Mouse (Mus musculus) embryonic facial prominence, embryonic 11.5 days (tissue): ENCODE measurements around the gene 1700020A23Rik. TPM values are rescaled to one million over a fixed set of nuclear protein-coding genes. Genes with fewer than 3 reads are reported as not detected.

Experiments used
- ATAC-seq: fragments of 200-750 bp; cut with Nextera tagmentation; replicated peaks from 2 replicates; pipeline ENCODE4 v1.8.0; 2017; ENCODE audit warnings: low read depth; ENCODE audit not compliant: insufficient number of reproducible peaks, low FRiP score, low TSS enrichment
- DNase-seq: peaks from one replicate; pipeline ENCODE4 v3.0.0-alpha.2; 2015; ENCODE audit warnings: low spot score
- H3K27ac ChIP-seq: fragments of 300-500 bp; sonication (generic); replicated peaks from 2 replicates; pipeline ENCODE4 v1.5.1; 2014; ENCODE audit warnings: mild to moderate bottlenecking, low read depth, low read length, control low read depth
- H3K27me3 ChIP-seq: fragments of 300-500 bp; sonication (generic); 2 replicates; pipeline ENCODE4 v1.6.1; 2014; ENCODE audit warnings: mild to moderate bottlenecking, low read length, moderate library complexity, mixed read lengths; ENCODE audit not compliant: control insufficient read depth, insufficient read depth
- H3K36me3 ChIP-seq: fragments of 300-500 bp; sonication (generic); replicated peaks from 2 replicates; pipeline ENCODE4 v1.6.1; 2014; ENCODE audit warnings: low read depth, mild to moderate bottlenecking, low read length, moderate library complexity, mixed read lengths; ENCODE audit not compliant: control insufficient read depth, insufficient read depth
- H3K4me1 ChIP-seq: fragments of 300-500 bp; sonication (generic); 2 replicates; pipeline ENCODE4 v1.6.1; 2014; ENCODE audit warnings: low read length, mixed read lengths; ENCODE audit not compliant: control insufficient read depth, insufficient read depth
- H3K4me2 ChIP-seq: fragments of 300-500 bp; sonication (generic); 2 replicates; pipeline ENCODE4 v1.6.1; 2014; ENCODE audit warnings: low read depth, mild to moderate bottlenecking, control low read depth, low read length, moderate library complexity
- H3K4me3 ChIP-seq: fragments of 300-500 bp; sonication (generic); 2 replicates; pipeline ENCODE4 v1.5.1; 2014; ENCODE audit warnings: low read depth, low read length, control low read depth
- H3K9ac ChIP-seq: fragments of 300-500 bp; sonication (generic); replicated peaks from 2 replicates; pipeline ENCODE4 v1.6.1; 2014; ENCODE audit warnings: mild to moderate bottlenecking, control low read depth, low read length
- H3K9me3 ChIP-seq: fragments of 300-500 bp; sonication (generic); replicated peaks from 2 replicates; pipeline ENCODE4 v1.6.1; 2016; ENCODE audit warnings: mild to moderate bottlenecking, low read length, inconsistent platforms, mixed read lengths; ENCODE audit not compliant: control insufficient read depth
- WGBS: fragments of 180-500 bp; shearing (Covaris S2); extraction: QIAGEN DNeasy Blood & Tissue Kit; methylation state at CpG from one replicate; pipeline ENCODE4 v1.1.7; 2014; 5-methylcytosine and 5-hydroxymethylcytosine counted together
- polyA plus RNA-seq: library from polyadenylated mRNA; unstranded; fragments of >200 nt; fragmentation: Nextera tagmentation; extraction: Ambion mirVana; gene quantifications from 2 replicates; pipeline ENCODE4 v1.2.1, GENCODE M21; 2014

1700020A23Rik gene
- polyA plus RNA-seq, 1 experiment from 2014 or later: not detected

- no peak overlapping the region for H3K4me3 ChIP-seq
- DNase-seq: no peak
- H3K9ac ChIP-seq: no peak overlapping the region
Observed at GRCm38 (mm10) chr2:130383205-130383604, 21.9 kb upstream of the 1700020A23Rik start.

GRCm38 (mm10) chr2:130383895-130384294 lies 21.2 kb upstream of the 1700020A23Rik start:
- no peak for DNase-seq
- whole genome bisulfite sequencing: 72% methylated on average over 6 of the region's 6 CpGs
- no peaks in the 10 kb centered on the region for H3K36me3 ChIP-seq

More at GRCm38 (mm10) chr2:130383205-130383604, 21.9 kb upstream of the 1700020A23Rik start:
- Histone ChIP-seq H3K36me3 (no peaks in the 10 kb centered on the region), H3K4me1 (no peaks in the 10 kb centered on the region), H3K9me3 (no peaks in the 10 kb centered on the region), H3K27me3 (no peaks in the 10 kb centered on the region), H3K27ac (no peak overlapping the region), H3K4me2 (no peak overlapping the region)
- 55% methylated on average over 3 of the region's 3 CpGs for WGBS
- no peak for ATAC-seq

GRCm38 (mm10) chr2:130386212-130386611 lies 18.8 kb upstream of the 1700020A23Rik start:
- Histone ChIP-seq H3K4me1 (no peaks in the 10 kb centered on the region), H3K9ac (no peak overlapping the region), H3K27me3 (no peaks in the 10 kb centered on the region), H3K27ac (no peak overlapping the region), H3K9me3 (no peaks in the 10 kb centered on the region), H3K4me2 (no peak overlapping the region), H3K36me3 (no peaks in the 10 kb centered on the region), H3K4me3 (no peak overlapping the region)
- 75% methylated on average over 1 of the region's 1 CpGs for WGBS
- ATAC-seq (no peak), DNase-seq (no peak)

More at GRCm38 (mm10) chr2:130383895-130384294, 21.2 kb upstream of the 1700020A23Rik start:
- Histone ChIP-seq H3K4me2 (no peak overlapping the region), H3K9me3 (no peaks in the 10 kb centered on the region), H3K27me3 (no peaks in the 10 kb centered on the region), H3K9ac (no peak overlapping the region), H3K27ac (no peak overlapping the region), H3K4me3 (no peak overlapping the region), H3K4me1 (no peaks in the 10 kb centered on the region)
- ATAC-seq: no peak

- ATAC-seq: no peak
- 79% methylated on average over 2 of the region's 2 CpGs for WGBS
- no peak overlapping the region for H3K4me2 ChIP-seq
- no peaks in the 10 kb centered on the region for H3K4me1 ChIP-seq
- no peak overlapping the region for H3K27ac ChIP-seq
- no peak overlapping the region for H3K9ac ChIP-seq
- no peaks in the 10 kb centered on the region for H3K27me3 ChIP-seq
- DNase-seq: peak; percentile 8
- H3K9me3 ChIP-seq: no peaks in the 10 kb centered on the region
- no peak overlapping the region for H3K4me3 ChIP-seq
- no peaks in the 10 kb centered on the region for H3K36me3 ChIP-seq
Observed at GRCm38 (mm10) chr2:130388796-130389195, 16.3 kb upstream of the 1700020A23Rik start.

- ATAC-seq (no peak), DNase-seq (no peak)
- H3K27ac ChIP-seq: no peak overlapping the region
- 85% methylated on average over 11 of the region's 11 CpGs for WGBS
- no peak overlapping the region for H3K4me3 ChIP-seq
- H3K4me2 ChIP-seq: no peak overlapping the region
- no peak overlapping the region for H3K9ac ChIP-seq
- no peaks in the 10 kb centered on the region for H3K36me3 ChIP-seq
- no peaks in the 10 kb centered on the region for H3K9me3 ChIP-seq
- no peaks in the 10 kb centered on the region for H3K4me1 ChIP-seq
- H3K27me3 ChIP-seq: no peaks in the 10 kb centered on the region
Observed at GRCm38 (mm10) chr2:130390993-130391625, 13.9 kb upstream of the 1700020A23Rik start.

- DNase-seq: no peak
- H3K36me3 ChIP-seq: no peaks in the 10 kb centered on the region
- no peaks in the 10 kb centered on the region for H3K27me3 ChIP-seq
- WGBS: 71% methylated on average over 3 of the region's 3 CpGs
- no peaks in the 10 kb centered on the region for H3K9me3 ChIP-seq
- H3K4me1 ChIP-seq: peaks cover 2% of the 10 kb centered on the region; the same call in 1 of the 2 replicates
- no peak overlapping the region for H3K9ac ChIP-seq
- H3K27ac ChIP-seq: no peak overlapping the region
- no peak for ATAC-seq
- H3K4me3 ChIP-seq: no peak overlapping the region
- H3K4me2 ChIP-seq: no peak overlapping the region
Observed at GRCm38 (mm10) chr2:130392836-130393235, 12.2 kb upstream of the 1700020A23Rik start.

- peaks cover 5% of the 10 kb centered on the region for H3K4me1 ChIP-seq
- no peak overlapping the region for H3K4me2 ChIP-seq
- ATAC-seq: no peak
- no peaks in the 10 kb centered on the region for H3K27me3 ChIP-seq
- WGBS: 95% methylated on average over 11 of the region's 11 CpGs
- H3K36me3 ChIP-seq: no peaks in the 10 kb centered on the region
- no peak for DNase-seq
- no peaks in the 10 kb centered on the region for H3K9me3 ChIP-seq
- no peak overlapping the region for H3K27ac ChIP-seq
- H3K9ac ChIP-seq: no peak overlapping the region
- no peak overlapping the region for H3K4me3 ChIP-seq
Observed at GRCm38 (mm10) chr2:130395696-130396095, 9.4 kb upstream of the 1700020A23Rik start.

- DNase-seq: peak; percentile 84
- Histone ChIP-seq H3K36me3 (no peaks in the 10 kb centered on the region), H3K9me3 (no peaks in the 10 kb centered on the region), H3K27me3 (no peaks in the 10 kb centered on the region), H3K4me2 (peak within 1 kb of the TSS; percentile 83), H3K27ac (peak within 1 kb of the TSS; percentile 78), H3K4me3 (peak within 1 kb of the TSS; percentile 61), H3K9ac (peak within 1 kb of the TSS; percentile 82), H3K4me1 (peaks cover 5% of the 10 kb centered on the region)
- ATAC-seq: peak; percentile 86
- WGBS: under 1% methylated on average over 48 of the region's 53 CpGs
Observed at GRCm38 (mm10) chr2:130397186-130397985, 7.7 kb upstream of the 1700020A23Rik start, which contains the start of gene Cpxm1. Gene Cpxm1, minus strand, starts transcription at chr2:130397574.
